Mouse (Mus musculus) CH12.LX (cell line): ENCODE data around the gene Bglap3. TPM values are rescaled to one million over a fixed set of nuclear protein-coding genes. Genes with fewer than 3 reads are reported as not detected.

Experiments
- DNase-seq: peaks from one replicate; pipeline ENCODE4 v3.0.0-alpha.2; 2013; ENCODE audit errors: extremely low read depth
- H3K27ac ChIP-seq: 2 replicates; pipeline ENCODE4 v1.5.1; 2012; ENCODE audit warnings: low read depth, mild to moderate bottlenecking, control low read depth, moderate library complexity; ENCODE audit not compliant: insufficient read depth
- H3K27me3 ChIP-seq: replicated peaks from 2 replicates; pipeline ENCODE3; 2012; ENCODE audit warnings: inconsistent platforms
- H3K36me3 ChIP-seq, 2 experiments: replicated peaks in 1 of 2; 2 replicates each; pipeline versions ENCODE3 to v1.6.1; 2012; ENCODE audit warnings: inconsistent platforms in 1 of 2, low read length in 1 of 2, mild to moderate bottlenecking in 1 of 2, mixed read lengths in 1 of 2, moderate library complexity in 1 of 2; ENCODE audit not compliant: control insufficient read depth in 1 of 2, insufficient read depth in 1 of 2
- H3K4me1 ChIP-seq, 2 experiments: 2 replicates each; pipeline ENCODE4 v1.6.1; 2012; ENCODE audit warnings: inconsistent platforms in 1 of 2, moderate library complexity in 1 of 2; ENCODE audit not compliant: insufficient read depth in 2 of 2, control insufficient read depth in 1 of 2
- H3K4me2 ChIP-seq: 2 replicates; pipeline ENCODE4 v1.6.1; 2012; ENCODE audit warnings: low read depth, mild to moderate bottlenecking, control low read depth; ENCODE audit not compliant: poor library complexity, insufficient read depth, severe bottlenecking
- H3K4me3 ChIP-seq, 3 experiments: fragments of 150-350 bp in 1 of 3; sonication (generic) in 1 of 3; replicated peaks in 1 of 3; 2 replicates each; pipeline versions ENCODE3 to v1.5.1; 2011 to 2012; ENCODE audit warnings: low read depth in 2 of 3, low read length in 2 of 3, mild to moderate bottlenecking in 2 of 3, moderate library complexity in 2 of 3, control low read depth in 1 of 3, improper control_type of control experiment in 1 of 3, inconsistent platforms in 1 of 3, mixed read lengths in 1 of 3; ENCODE audit not compliant: poor library complexity in 1 of 3
- H3K79me2 ChIP-seq: replicated peaks from 2 replicates; pipeline ENCODE4 v1.6.1; 2012; ENCODE audit warnings: mild to moderate bottlenecking, moderate library complexity; ENCODE audit not compliant: control insufficient read depth, poor library complexity, insufficient read depth, severe bottlenecking; ENCODE audit errors: extremely low read depth
- H3K9ac ChIP-seq: 2 replicates; pipeline ENCODE4 v1.6.1; 2012; ENCODE audit warnings: low read depth, mild to moderate bottlenecking, control low read depth, moderate library complexity; ENCODE audit not compliant: insufficient read depth
- H3K9me3 ChIP-seq: replicated peaks from 2 replicates; pipeline ENCODE3; 2012; ENCODE audit warnings: low read length, inconsistent platforms, mixed read lengths
- BHLHE40 ChIP-seq: IDR thresholded peaks from 2 replicates; pipeline ENCODE4 v1.6.1; 2011; ENCODE audit warnings: mild to moderate bottlenecking, low read depth, low read length, improper control_type of control experiment
- CHD2 ChIP-seq: IDR thresholded peaks from 2 replicates; pipeline ENCODE4 v1.6.1; 2011; ENCODE audit warnings: low read length, improper control_type of control experiment
- E2F4 ChIP-seq: IDR thresholded peaks from 2 replicates; pipeline ENCODE4 v1.6.1; 2011; ENCODE audit warnings: low read depth, low read length, improper control_type of control experiment; ENCODE audit not compliant: insufficient replicate concordance
- EP300 ChIP-seq: IDR thresholded peaks from 2 replicates; pipeline ENCODE4 v1.6.1; 2011; ENCODE audit warnings: low read length, improper control_type of control experiment
- GABPA ChIP-seq: IDR thresholded peaks from 2 replicates; pipeline ENCODE4 v1.6.1; 2012; ENCODE audit warnings: low read depth, low read length, improper control_type of control experiment, inconsistent platforms; ENCODE audit not compliant: insufficient replicate concordance
- HCFC1 ChIP-seq: IDR thresholded peaks from 2 replicates; pipeline ENCODE4 v1.6.1; 2012; ENCODE audit warnings: low read depth, mild to moderate bottlenecking, inconsistent platforms, low read length, improper control_type of control experiment
- MXI1 ChIP-seq: IDR thresholded peaks from 2 replicates; pipeline ENCODE4 v1.6.1; 2011; ENCODE audit warnings: mild to moderate bottlenecking, low read depth, low read length, improper control_type of control experiment
- MYC ChIP-seq: IDR thresholded peaks from 2 replicates; pipeline ENCODE4 v1.6.1; 2011; ENCODE audit warnings: low read depth, mild to moderate bottlenecking, improper control_type of control experiment, low read length
- NELFE ChIP-seq: IDR thresholded peaks from 2 replicates; pipeline ENCODE4 v1.6.1; 2011; ENCODE audit warnings: low read depth, low read length, improper control_type of control experiment
- NRF1 ChIP-seq: IDR thresholded peaks from 2 replicates; pipeline ENCODE4 v1.6.1; 2014; ENCODE audit warnings: low read depth, mild to moderate bottlenecking, inconsistent platforms, low read length, improper control_type of control experiment, moderate library complexity
- POLR2A ChIP-seq: IDR thresholded peaks from 2 replicates; pipeline ENCODE4 v1.6.1; 2011; ENCODE audit warnings: low read depth, mild to moderate bottlenecking, improper control_type of control experiment, low read length
- RAD21 ChIP-seq: IDR thresholded peaks from 2 replicates; pipeline ENCODE4 v1.6.1; 2011; ENCODE audit warnings: low read depth, mild to moderate bottlenecking, low read length, improper control_type of control experiment, moderate library complexity
- SMC3 ChIP-seq: IDR thresholded peaks from 2 replicates; pipeline ENCODE4 v1.6.1; 2011; ENCODE audit warnings: low read depth, low read length, improper control_type of control experiment
- USF2 ChIP-seq: conservative IDR thresholded peaks from 2 replicates; pipeline ENCODE4 v1.6.1; 2011; ENCODE audit warnings: low read depth, low read length, improper control_type of control experiment
- ZC3H11A ChIP-seq: IDR thresholded peaks from 2 replicates; pipeline ENCODE4 v1.6.1; 2012; ENCODE audit warnings: low read depth, mild to moderate bottlenecking, inconsistent platforms, low read length, improper control_type of control experiment
- ZKSCAN1 ChIP-seq: IDR thresholded peaks from 2 replicates; pipeline ENCODE4 v1.6.1; 2012; ENCODE audit warnings: low read depth, inconsistent platforms, low read length, improper control_type of control experiment, borderline replicate concordance
- ZMIZ1 ChIP-seq: IDR thresholded peaks from 2 replicates; pipeline ENCODE4 v1.6.1; 2012; ENCODE audit warnings: low read depth, mild to moderate bottlenecking, inconsistent platforms, low read length, improper control_type of control experiment
- dilution Hi-C: fragments of 300-500 bp; cut with MboI; formaldehyde crosslinking; loops from 2 replicates; pipeline ENCODE4 v1.14.3; 2020; ENCODE audit warnings: low sequenced_read_pairs; ENCODE audit not compliant: extremely low pct_unique_long_range_greater_than_20kb, extremely low pct_ligation_motif_present
- in situ Hi-C: fragments of 300-500 bp; cut with MboI; formaldehyde crosslinking; loops from 3 replicates; pipeline ENCODE4 v1.14.3; 2019; ENCODE audit warnings: low sequenced_read_pairs, low pct_ligation_motif_present, low pct_unique_long_range_greater_than_20kb, mixed read lengths
- polyA plus RNA-seq: library from polyadenylated mRNA; unstranded; fragments of >175 nt; gene quantifications from 2 replicates; pipeline ENCODE4 v1.2.1, GENCODE M21; 2012; ENCODE audit warnings: low read depth; ENCODE audit not compliant: insufficient read length
- total RNA-seq, 2 experiments: library from RNA; depleted of rRNA; stranded (reverse); fragments of 300-350 nt in 1 of 2; fragments of >200 nt in 1 of 2; gene quantifications; 2 replicates each; pipeline ENCODE4 v1.2.3; 2012 to 2014

Gene Bglap3
- total and polyA plus RNA-seq, 3 experiments, result 1.0 to 2.7 (median 2.0) TPM

DNA sequence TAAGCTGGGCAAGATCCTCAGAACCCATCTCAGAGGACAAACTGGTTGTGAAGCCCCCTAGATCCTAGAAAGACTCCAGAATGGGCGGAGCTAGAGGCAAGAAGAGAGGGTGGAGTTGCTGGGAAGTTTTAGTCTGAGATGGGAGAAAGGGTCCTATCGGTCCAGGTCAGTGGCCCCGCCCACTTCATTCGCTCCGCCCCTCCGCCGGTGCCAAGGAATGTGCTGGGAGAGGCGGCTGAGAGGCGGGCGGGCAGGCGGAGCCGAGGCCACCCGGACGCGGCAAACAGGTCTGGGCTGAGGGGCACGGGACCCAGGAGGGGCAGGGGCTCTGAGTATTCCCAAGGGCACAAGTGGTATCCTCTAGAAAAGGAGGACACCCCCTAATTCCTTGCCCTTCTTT lies 8.2 kb downstream of the Bglap3 start, which contains the start of gene Paqr6:
Gene Paqr6, plus strand, starts transcription at position 248 of the 400 bp plus-strand sequence.
- peaks cover 33 to 64% of the 10 kb centered on the region in 2 experiments for H3K36me3 ChIP-seq
- no peaks in the 10 kb centered on the region for H3K4me1 ChIP-seq
- no peak within 1 kb of the TSS for H3K9ac ChIP-seq
- no peak within 1 kb of the TSS for H3K4me2 ChIP-seq
- in situ Hi-C loops (no loop called here), dilution Hi-C loops (no loop called here)
- TF ChIP-seq NRF1, result no peak
- TF ChIP-seq USF2, result no peak
- TF ChIP-seq NELFE, result no peak
- TF ChIP-seq E2F4, result no peak
- TF ChIP-seq ZMIZ1, result no peak
- TF ChIP-seq SMC3, result no peak
- no peak for TF ChIP-seq POLR2A
- no peak for TF ChIP-seq ZC3H11A
- no peak for TF ChIP-seq HCFC1
- TF ChIP-seq GABPA, result no peak
- no peak for TF ChIP-seq MYC
- TF ChIP-seq MXI1, result no peak
- TF ChIP-seq ZKSCAN1, result no peak
- TF ChIP-seq EP300, result no peak
- TF ChIP-seq RAD21, result no peak
- no peak for TF ChIP-seq CHD2
- H3K79me2 ChIP-seq, result no peaks in the 10 kb centered on the region
- no peaks in the 10 kb centered on the region for H3K9me3 ChIP-seq
- no peak for DNase-seq
- no peaks in the 10 kb centered on the region for H3K27me3 ChIP-seq
- H3K4me3 ChIP-seq, result no peak within 1 kb of the TSS
- no peak within 1 kb of the TSS for H3K27ac ChIP-seq

DNA sequence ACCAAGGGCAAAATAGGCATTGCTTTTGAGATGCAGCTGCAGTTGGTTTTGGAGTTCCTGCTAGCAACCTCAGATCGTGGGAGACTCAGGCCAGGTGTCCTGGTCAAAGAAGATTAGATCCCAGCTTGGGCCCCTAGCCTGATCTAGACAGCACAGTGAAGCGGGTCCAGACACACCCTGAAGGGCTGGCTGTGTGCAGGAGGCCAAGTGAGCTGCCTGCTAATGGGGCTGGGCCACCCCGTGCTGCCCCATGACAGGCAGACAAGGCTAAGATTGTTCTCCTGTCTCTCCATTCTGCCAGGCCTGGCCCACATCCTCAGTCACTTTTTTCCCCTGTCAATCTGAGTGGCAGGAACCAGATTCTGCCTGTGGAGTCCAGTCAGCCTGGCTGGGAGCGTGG lies 8.8 kb downstream of the Bglap3 start:
- in situ Hi-C loops, result no loop called here
- no peaks in the 10 kb centered on the region for H3K9me3 ChIP-seq
- no peak overlapping the region for H3K9ac ChIP-seq
- H3K27ac ChIP-seq, result no peak overlapping the region
- TF ChIP-seq BHLHE40 (no peak), POLR2A (0 out of 2 replicates have a peak, but pooled peaks have one; percentile 14), NELFE (no peak), ZKSCAN1 (no peak)
- DNase-seq, result no peak
- H3K79me2 ChIP-seq, result no peaks in the 10 kb centered on the region
- H3K4me3 ChIP-seq, result no peak overlapping the region
- peaks cover 39 to 70% of the 10 kb centered on the region in 2 experiments for H3K36me3 ChIP-seq
- H3K4me1 ChIP-seq, result no peaks in the 10 kb centered on the region
- H3K4me2 ChIP-seq, result no peak overlapping the region
- no peaks in the 10 kb centered on the region for H3K27me3 ChIP-seq
- dilution Hi-C loops, result no loop called here
